Mouse (Mus musculus) cortical plate, adult 2 months (tissue): Measurements from ENCODE around the gene Frmd4b. TPM values are rescaled to one million over a fixed set of nuclear protein-coding genes. Genes with fewer than 3 reads are reported as not detected.

ENCODE experiments used
- H3K27ac ChIP-seq: fragments of 200-500 bp; 2 replicates; pipeline ENCODE4 v1.5.1; 2012; ENCODE audit warnings: low read length, control low read depth, inconsistent platforms; ENCODE audit not compliant: insufficient read depth
- H3K4me1 ChIP-seq: fragments of 200-500 bp; 2 replicates; pipeline ENCODE4 v1.6.1; 2011; ENCODE audit warnings: low read length; ENCODE audit not compliant: control insufficient read depth, insufficient read depth
- H3K4me3 ChIP-seq: fragments of 200-500 bp; 2 replicates; pipeline ENCODE4 v1.5.1; 2011; ENCODE audit warnings: mild to moderate bottlenecking, low read length, control low read depth; ENCODE audit not compliant: insufficient read depth
- CTCF ChIP-seq: fragments of 200-500 bp; IDR thresholded peaks from 2 replicates; pipeline ENCODE4 v1.5.1; 2011; ENCODE audit warnings: mild to moderate bottlenecking, control low read depth, low read length; ENCODE audit not compliant: insufficient read depth; ENCODE audit errors: extremely low read depth
- POLR2A ChIP-seq: fragments of 200-500 bp; IDR thresholded peaks from 2 replicates; pipeline ENCODE4 v1.6.1; 2011; ENCODE audit warnings: mild to moderate bottlenecking, low read length, control low read depth; ENCODE audit not compliant: insufficient read depth; ENCODE audit errors: extremely low read depth
- polyA plus RNA-seq: library from polyadenylated mRNA; depleted of rRNA; stranded (reverse); fragments of >200 nt; gene quantifications from 2 replicates; pipeline ENCODE4 v1.2.3, GENCODE M21; 2012

Gene Frmd4b
- polyA plus RNA-seq, 1 experiment = 17.1 TPM

- Histone ChIP-seq H3K4me1 (no peaks in the 10 kb centered on the region), H3K27ac (no peak overlapping the region), H3K4me3 (no peak overlapping the region)
- TF ChIP-seq CTCF (no peak), POLR2A (no peak)
These were observed 108.9 kb downstream of the Frmd4b start for GRCm38 (mm10) chr6:97508480-97508879.

GRCm38 (mm10) chr6:97507893-97508292 is 109.4 kb downstream of the Frmd4b start:
- no peak overlapping the region for H3K4me3 ChIP-seq
- TF ChIP-seq POLR2A = no peak
- TF ChIP-seq CTCF = no peak
- H3K4me1 ChIP-seq = no peaks in the 10 kb centered on the region
- H3K27ac ChIP-seq = no peak overlapping the region

DNA sequence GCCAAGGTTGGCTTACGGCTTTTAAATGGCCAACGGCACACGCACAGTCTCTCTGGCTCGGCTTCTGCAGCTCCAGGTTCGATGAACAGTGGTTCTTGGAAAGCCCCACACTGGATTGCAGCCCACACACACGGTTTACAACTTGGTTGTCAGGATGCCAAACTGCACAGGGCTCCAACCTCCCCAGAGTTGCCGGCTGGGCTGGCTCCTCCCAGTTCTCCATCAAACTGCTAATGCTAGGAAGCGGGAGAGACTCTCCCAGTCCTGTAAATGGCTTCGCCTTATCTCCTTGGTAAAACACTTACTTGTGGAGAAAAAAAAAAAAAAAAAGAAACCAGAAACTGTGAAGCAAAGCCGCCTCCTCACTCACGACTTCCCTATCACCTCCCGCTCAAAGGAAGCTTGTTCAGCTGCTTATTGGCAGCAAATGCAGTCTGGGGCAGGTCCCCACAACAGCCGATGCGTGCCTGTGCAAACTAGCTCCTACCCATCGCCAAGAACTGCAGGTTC is 111.1 kb downstream of the Frmd4b start:
- no peak for TF ChIP-seq POLR2A
- Histone ChIP-seq H3K4me3 (no peak overlapping the region), H3K4me1 (no peaks in the 10 kb centered on the region), H3K27ac (no peak overlapping the region)

DNA sequence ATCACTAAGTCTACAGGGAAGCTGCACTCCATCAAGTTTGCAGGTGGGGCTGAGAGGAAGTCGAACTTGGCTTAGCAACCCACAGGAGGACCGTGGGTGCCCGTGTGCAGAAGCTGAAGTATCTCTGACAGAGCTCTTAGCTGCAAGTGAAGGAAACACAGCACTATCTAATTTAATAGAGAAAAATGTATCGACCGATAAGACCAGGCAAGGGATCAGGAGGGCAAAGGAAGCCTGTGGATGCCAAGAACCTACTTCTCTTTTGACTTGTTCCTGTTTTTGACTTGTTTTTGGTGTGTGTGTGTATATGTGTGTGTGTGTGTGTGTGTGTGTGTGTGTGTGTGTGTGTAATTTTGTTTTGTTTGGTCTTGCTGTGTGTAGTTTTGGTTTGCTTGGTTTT is 112.7 kb downstream of the Frmd4b start:
- no peaks in the 10 kb centered on the region for H3K4me1 ChIP-seq
- H3K27ac ChIP-seq = no peak overlapping the region
- no peak for TF ChIP-seq CTCF
- TF ChIP-seq POLR2A = no peak
- no peak overlapping the region for H3K4me3 ChIP-seq

DNA sequence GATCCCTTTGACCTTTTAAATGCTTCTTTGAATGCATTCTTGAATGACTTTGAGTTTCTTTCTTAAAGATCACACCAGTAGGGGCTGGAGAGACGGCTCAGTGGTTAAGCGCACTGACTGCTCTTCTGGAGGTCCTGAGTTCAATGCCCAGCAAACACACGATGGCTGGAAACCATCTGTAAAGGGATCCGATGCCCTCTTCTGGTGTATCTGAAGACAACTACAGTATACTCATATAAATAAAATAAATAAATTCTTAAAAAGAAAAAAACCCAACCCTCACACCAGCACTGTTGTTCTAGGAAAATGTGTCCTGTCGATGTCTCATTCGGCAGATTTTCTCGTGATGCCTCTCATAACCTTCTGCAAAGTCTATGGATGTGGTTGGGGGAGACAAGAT is 116.3 kb downstream of the Frmd4b start:
- no peaks in the 10 kb centered on the region for H3K4me1 ChIP-seq
- no peak for TF ChIP-seq POLR2A
- TF ChIP-seq CTCF = 0 out of 2 replicates have a peak, but pooled peaks have one; percentile 12
- no peak overlapping the region for H3K27ac ChIP-seq
- no peak overlapping the region for H3K4me3 ChIP-seq

DNA sequence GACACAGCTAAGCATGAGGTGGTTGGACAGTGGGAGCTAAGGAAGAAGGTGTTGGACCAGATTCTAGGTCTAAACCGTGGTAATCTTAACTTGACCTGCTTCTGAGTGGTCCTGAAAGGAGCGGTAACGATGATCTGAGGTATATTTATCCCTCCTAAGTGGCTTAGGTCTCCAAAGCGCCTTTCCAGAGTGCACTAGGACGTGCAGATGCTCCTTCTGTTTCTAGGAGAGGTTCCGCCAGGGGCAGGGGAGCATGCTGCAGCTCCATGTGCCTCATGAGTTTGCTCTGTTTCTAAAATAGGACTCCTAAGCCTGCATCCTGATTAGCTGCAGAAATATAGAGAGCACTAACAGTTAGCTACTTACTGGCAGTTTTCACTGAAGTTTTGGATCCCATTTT is 117.1 kb downstream of the Frmd4b start:
- TF ChIP-seq POLR2A = no peak
- no peak for TF ChIP-seq CTCF
- Histone ChIP-seq H3K4me3 (no peak overlapping the region), H3K27ac (no peak overlapping the region), H3K4me1 (no peaks in the 10 kb centered on the region)

DNA sequence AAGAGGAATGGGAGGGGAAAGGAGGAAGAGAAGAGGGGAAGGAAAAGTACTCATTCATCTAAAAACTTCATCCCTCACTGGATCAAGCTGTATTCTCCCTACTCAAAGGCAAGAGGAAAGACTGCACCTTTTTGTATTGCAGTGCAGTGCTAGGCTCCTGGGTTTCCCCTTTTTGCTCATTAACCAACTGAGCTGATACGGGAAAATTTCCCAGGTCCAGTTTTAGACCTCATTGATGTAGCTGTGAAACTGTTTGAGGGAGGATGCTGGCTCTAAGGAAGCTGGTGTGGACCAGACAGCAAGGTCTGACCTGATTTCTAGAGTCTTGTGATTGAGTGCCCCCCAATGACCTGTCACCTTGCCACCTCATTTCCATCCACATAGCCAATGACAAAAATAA is 121.3 kb downstream of the Frmd4b start:
- TF ChIP-seq POLR2A (no peak), CTCF (no peak)
- Histone ChIP-seq H3K27ac (no peak overlapping the region), H3K4me3 (no peak overlapping the region), H3K4me1 (no peaks in the 10 kb centered on the region)

DNA sequence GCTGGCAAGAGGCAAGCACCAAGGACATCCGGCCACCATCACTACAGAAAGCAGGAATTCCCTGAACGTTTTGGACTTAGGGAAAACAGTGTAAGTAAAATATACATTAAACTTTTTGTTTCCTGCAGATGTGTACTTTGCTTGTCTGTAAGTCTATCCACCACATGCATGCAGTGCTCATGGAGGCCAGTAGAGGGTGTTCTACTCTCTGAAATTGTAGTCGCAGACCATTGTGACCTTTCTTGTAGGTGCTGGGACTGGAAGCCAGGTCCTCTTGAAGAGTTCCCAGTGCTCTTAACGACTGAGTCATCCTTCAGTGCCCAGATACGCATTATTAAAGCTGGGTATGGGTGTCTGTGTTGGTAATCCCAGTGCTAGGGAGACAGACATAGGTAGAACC is 126.3 kb downstream of the Frmd4b start:
- Histone ChIP-seq H3K4me3 (no peak overlapping the region), H3K27ac (no peak overlapping the region), H3K4me1 (peaks cover 2% of the 10 kb centered on the region; the same call in 1 of the 2 replicates)
- TF ChIP-seq CTCF = 0 out of 2 replicates have a peak, but pooled peaks have one; percentile 3
- TF ChIP-seq POLR2A = no peak

GRCm38 (mm10) chr6:97488821-97489220 is 128.5 kb downstream of the Frmd4b start:
- peaks cover 2% of the 10 kb centered on the region; the same call in 1 of the 2 replicates for H3K4me1 ChIP-seq
- TF ChIP-seq POLR2A (no peak), CTCF (no peak)
- no peak overlapping the region for H3K4me3 ChIP-seq
- H3K27ac ChIP-seq = no peak overlapping the region

DNA sequence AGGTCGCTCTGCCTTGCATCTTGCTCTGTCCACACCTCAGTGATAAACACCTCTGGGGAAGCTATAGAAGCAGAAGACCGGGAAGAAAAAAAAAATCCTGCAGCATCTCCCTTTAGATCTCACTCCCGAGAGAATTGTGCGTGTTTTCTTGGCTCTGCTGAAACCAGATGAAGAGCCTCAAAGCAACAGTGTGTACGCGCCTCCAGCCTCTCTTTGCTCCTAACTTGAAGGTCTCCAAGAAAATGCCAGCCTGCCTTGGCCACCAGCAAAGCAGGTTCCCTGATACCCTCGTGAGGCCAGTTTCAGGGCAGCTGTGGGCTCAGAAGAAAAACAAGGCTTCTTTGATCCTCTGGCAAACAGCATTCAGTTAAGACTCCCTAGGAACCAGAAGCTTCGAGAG is 129.1 kb downstream of the Frmd4b start:
- Histone ChIP-seq H3K4me3 (peak overlapping the region; percentile 87; the same call in 1 of the 2 replicates), H3K27ac (peak overlapping the region; percentile 43; the same call in 1 of the 2 replicates), H3K4me1 (peaks cover 2% of the 10 kb centered on the region; the same call in 1 of the 2 replicates)
- TF ChIP-seq CTCF = no peak
- TF ChIP-seq POLR2A = no peak

DNA sequence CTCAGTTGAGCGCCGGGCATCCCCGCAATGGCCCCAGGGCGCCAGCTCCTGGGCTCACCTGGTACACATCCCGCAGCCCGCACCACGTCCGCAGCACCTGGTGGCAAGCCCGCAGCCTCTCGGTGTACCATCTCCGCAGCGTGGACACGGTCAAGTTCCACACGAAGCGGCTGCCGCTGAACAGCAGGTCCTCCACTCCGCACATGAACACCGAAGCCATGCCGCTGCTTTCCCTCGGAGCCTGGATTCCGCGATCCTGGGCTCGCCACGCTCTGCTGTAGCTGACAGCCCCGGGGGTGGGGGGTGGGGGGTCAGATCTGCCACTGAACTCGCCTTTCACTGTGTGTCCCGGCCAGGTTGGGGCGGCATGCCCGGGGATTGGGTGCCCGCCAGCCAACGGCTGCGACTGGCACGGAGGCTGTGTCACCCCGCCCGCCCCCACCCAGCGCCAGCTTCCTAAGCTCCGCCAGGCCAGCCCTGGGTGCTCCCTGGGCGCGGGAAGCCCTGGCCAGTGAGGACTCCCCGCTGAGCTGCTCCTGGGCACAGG is 129.7 kb downstream of the Frmd4b start:
- peaks cover 2% of the 10 kb centered on the region; the same call in 1 of the 2 replicates for H3K4me1 ChIP-seq
- TF ChIP-seq POLR2A (no peak), CTCF (no peak)
- peak overlapping the region; percentile 89 for H3K27ac ChIP-seq
- peak overlapping the region; percentile 87 for H3K4me3 ChIP-seq
